Mouse (Mus musculus): ENCODE results near the gene Zfp46.

GRCm38 (mm10) chr4:136256696-136257095 lies 27.8 kb upstream of the Zfp46 start:
- no peak for TF ChIP-seq GATA1 (IDR thresholded peaks at IDR 0.05; ENCODE audit: borderline replicate concordance, low read length)
- TF ChIP-seq FLI1 (IDR thresholded peaks at IDR 0.05; ENCODE audit: low read length), result no peak
